Mouse (Mus musculus) forebrain, embryonic 11.5 days (tissue): ENCODE data around the gene Mrgpra9. TPM values are rescaled to one million over a fixed set of nuclear protein-coding genes. Genes with fewer than 3 reads are reported as not detected.
"Not testable (repeated sequence)": the region's sequence is repeated elsewhere in the genome, so short reads cannot be mapped to it uniquely, and the experiment has no call there.

Experiments used
- ATAC-seq: fragments of 200-750 bp; cut with Nextera tagmentation; replicated peaks from 2 replicates; pipeline ENCODE4 v1.8.0; 2017; ENCODE audit warnings: moderate TSS enrichment; ENCODE audit not compliant: low FRiP score
- DNase-seq: peaks from one replicate; pipeline ENCODE4 v3.0.0-alpha.2; 2017; ENCODE audit warnings: low spot score
- H3K27ac ChIP-seq: fragments of 300-500 bp; sonication (generic); 2 replicates; pipeline ENCODE4 v1.5.1; 2014; ENCODE audit warnings: low read depth, low read length
- H3K27me3 ChIP-seq: fragments of 300-500 bp; sonication (generic); 2 replicates; pipeline ENCODE4 v1.6.1; 2014; ENCODE audit warnings: mild to moderate bottlenecking, low read length, mixed read lengths; ENCODE audit not compliant: control insufficient read depth, insufficient read depth
- H3K36me3 ChIP-seq: fragments of 300-500 bp; sonication (generic); 2 replicates; pipeline ENCODE4 v1.6.1; 2014; ENCODE audit warnings: mild to moderate bottlenecking, low read length, moderate library complexity, mixed read lengths; ENCODE audit not compliant: control insufficient read depth, insufficient read depth
- H3K4me1 ChIP-seq: fragments of 300-500 bp; sonication (generic); replicated peaks from 2 replicates; pipeline ENCODE4 v1.6.1; 2014; ENCODE audit warnings: low read length, mixed read lengths; ENCODE audit not compliant: control insufficient read depth, insufficient read depth
- H3K4me2 ChIP-seq: fragments of 300-500 bp; sonication (generic); 2 replicates; pipeline ENCODE4 v1.6.1; 2014; ENCODE audit warnings: low read depth, mild to moderate bottlenecking, low read length, moderate library complexity, mixed read lengths; ENCODE audit not compliant: severe bottlenecking
- H3K4me3 ChIP-seq: fragments of 300-500 bp; sonication (generic); 2 replicates; pipeline ENCODE4 v1.5.1; 2014; ENCODE audit warnings: low read depth, low read length
- H3K9ac ChIP-seq: fragments of 300-500 bp; sonication (generic); 2 replicates; pipeline ENCODE4 v1.6.1; 2014; ENCODE audit warnings: low read length
- H3K9me3 ChIP-seq: fragments of 300-500 bp; sonication (generic); 2 replicates; pipeline ENCODE4 v1.6.1; 2016; ENCODE audit warnings: low read length, mixed read lengths; ENCODE audit not compliant: control insufficient read depth
- WGBS: fragments of 180-500 bp; shearing (Covaris S2); extraction: QIAGEN DNeasy Blood & Tissue Kit; methylation state at CpG from one replicate; pipeline ENCODE4 v1.1.7; 2014; 5-methylcytosine and 5-hydroxymethylcytosine counted together
- polyA plus RNA-seq: library from polyadenylated mRNA; unstranded; fragments of >200 nt; fragmentation: Nextera tagmentation; extraction: Ambion mirVana; gene quantifications from 2 replicates; pipeline ENCODE4 v1.2.1, GENCODE M21; 2014

The Mrgpra9 gene
- polyA plus RNA-seq: not detected in 2 replicates

DNA sequence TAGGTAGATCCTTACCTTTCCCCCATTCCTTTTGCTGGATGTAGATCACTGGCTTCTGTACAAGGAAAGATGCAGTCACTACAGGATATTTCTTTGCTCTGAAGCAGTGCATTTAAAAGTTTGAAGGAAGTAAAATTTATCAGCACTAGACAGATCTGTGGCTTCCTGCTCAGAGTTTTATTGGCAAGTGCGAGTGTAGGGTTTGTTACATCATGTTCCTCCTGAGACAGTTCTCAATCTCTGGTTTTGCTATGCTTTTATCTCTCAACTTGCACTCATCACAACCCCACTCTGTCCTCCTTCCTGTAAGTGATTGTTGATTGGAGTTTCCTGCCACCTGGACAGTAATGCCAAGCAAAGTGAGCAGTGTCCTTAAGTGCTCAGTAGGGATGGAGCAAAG, at the start of gene Mrgpra9:
Gene Mrgpra9, minus strand, starts transcription at position 79 of the 400 bp plus-strand sequence.
- Histone ChIP-seq H3K9ac (no peak within 1 kb of the TSS), H3K27me3 (no peaks in the 10 kb centered on the region), H3K4me3 (no peak within 1 kb of the TSS), H3K4me2 (no peak within 1 kb of the TSS), H3K36me3 (no peaks in the 10 kb centered on the region), H3K9me3 (no peaks in the 10 kb centered on the region), H3K27ac (no peak within 1 kb of the TSS), H3K4me1 (no peaks in the 10 kb centered on the region)
- ATAC-seq: no peak
- DNase-seq: no peak
- WGBS: 72% methylated on average over 1 of the region's 1 CpGs

DNA sequence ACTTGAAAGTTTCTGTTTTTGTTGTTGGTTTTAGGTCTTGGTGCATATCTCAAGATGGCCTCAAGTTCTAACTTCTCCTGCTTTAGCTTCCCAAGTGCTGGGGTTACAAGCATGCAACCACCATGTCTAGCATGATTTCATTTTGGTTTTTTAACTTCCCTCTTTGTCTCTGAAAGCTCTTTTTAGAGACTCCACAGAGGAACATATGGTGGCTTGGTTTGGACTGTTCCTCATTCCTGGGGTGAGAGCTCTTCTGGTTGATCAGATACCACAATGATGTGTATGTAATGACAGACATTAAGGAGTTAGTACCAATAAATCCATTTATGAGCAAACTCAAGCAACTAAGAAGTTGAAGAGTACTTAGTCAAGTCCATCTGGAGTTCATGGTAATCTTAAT, 47.0 kb upstream of the Mrgpra9 start:
- not testable (repeated sequence) for DNase-seq, ATAC-seq, H3K4me2 ChIP-seq, H3K27me3 ChIP-seq, H3K9ac ChIP-seq, H3K36me3 ChIP-seq, H3K27ac ChIP-seq, H3K9me3 ChIP-seq, H3K4me3 ChIP-seq, H3K4me1 ChIP-seq

DNA sequence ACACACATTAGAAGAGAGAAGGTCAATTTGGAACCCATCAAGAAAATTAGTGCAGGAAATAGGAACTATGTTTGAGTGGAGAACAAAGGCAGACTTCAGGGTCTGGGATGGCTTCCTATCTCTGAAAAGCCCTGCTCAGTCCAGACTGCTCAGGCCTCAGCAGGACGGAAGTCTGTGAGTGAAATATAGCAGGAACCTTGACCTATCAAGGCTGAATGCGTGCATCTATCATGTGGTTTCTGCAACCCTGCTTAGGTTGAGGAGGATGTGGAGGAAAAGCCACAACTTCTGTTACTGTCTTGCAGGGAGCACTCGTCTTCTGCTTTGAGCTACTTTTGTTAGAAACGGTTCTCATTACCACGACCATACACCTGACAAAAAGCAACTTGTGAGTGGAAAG, 18.9 kb upstream of the Mrgpra9 start:
- H3K4me1 ChIP-seq, H3K9ac ChIP-seq, H3K36me3 ChIP-seq, DNase-seq, H3K4me3 ChIP-seq, H3K27me3 ChIP-seq, H3K9me3 ChIP-seq, H3K4me2 ChIP-seq, ATAC-seq, H3K27ac ChIP-seq: not testable (repeated sequence)
- 89% methylated on average over 5 of the region's 5 CpGs for WGBS

DNA sequence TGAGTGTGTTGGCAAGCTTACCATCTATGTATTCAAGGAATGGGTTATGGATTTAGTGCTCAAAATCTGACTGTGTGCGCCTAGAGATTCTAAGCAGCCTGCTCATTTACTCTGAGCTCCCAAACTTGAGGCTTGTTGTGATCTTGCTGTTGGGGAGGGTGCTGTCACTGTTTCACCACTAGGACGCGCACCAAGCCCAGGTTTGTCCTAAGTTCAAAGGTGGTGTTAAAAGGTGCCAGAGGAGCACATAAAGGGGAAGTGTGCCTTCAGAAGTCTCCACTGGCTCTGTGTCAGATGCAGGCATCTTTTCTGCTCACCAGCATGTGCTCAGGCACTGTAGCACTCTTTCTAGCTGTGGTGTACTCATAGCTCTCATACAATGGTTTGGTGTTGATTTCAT, 8.0 kb downstream of the Mrgpra9 start:
- H3K4me3 ChIP-seq: no peak overlapping the region
- no peak overlapping the region for H3K4me2 ChIP-seq
- DNase-seq (no peak), ATAC-seq (no peak)
- H3K9me3 ChIP-seq: no peaks in the 10 kb centered on the region
- H3K27me3 ChIP-seq: no peaks in the 10 kb centered on the region
- no peaks in the 10 kb centered on the region for H3K36me3 ChIP-seq
- H3K27ac ChIP-seq: no peak overlapping the region
- no peak overlapping the region for H3K9ac ChIP-seq
- H3K4me1 ChIP-seq: no peaks in the 10 kb centered on the region
- WGBS: 68% methylated on average over 3 of the region's 3 CpGs

DNA sequence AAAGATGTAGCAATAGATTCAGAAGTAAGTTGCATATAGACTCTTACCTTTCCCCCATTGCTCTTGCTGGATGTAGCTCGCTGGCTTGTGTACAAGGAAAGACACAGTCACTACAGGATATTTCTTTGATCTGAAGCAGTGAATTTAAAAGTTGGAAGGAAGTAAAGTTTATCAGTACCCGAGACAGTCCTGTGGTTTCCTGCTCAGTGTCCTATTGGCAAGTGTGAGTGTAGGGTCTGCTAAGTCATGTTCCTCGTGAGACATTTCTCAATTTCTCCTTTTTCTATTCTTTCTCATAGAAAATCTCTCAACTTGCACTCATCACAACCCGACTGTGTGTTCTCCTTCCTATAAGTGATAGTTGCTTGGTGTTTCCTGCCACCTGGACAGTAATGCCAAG, 47.8 kb downstream of the Mrgpra9 start, which contains the start of gene Mrgpra6:
Gene Mrgpra6, minus strand, starts transcription at position 91 of the 400 bp plus-strand sequence.
- Histone ChIP-seq H3K4me3 (no peak within 1 kb of the TSS), H3K4me2 (no peak within 1 kb of the TSS), H3K9me3 (no peaks in the 10 kb centered on the region), H3K27ac (no peak within 1 kb of the TSS), H3K27me3 (no peaks in the 10 kb centered on the region), H3K36me3 (no peaks in the 10 kb centered on the region), H3K9ac (no peak within 1 kb of the TSS), H3K4me1 (no peaks in the 10 kb centered on the region)
- ATAC-seq (no peak), DNase-seq (no peak)
- 80% methylated on average over 4 of the region's 4 CpGs for WGBS

DNA sequence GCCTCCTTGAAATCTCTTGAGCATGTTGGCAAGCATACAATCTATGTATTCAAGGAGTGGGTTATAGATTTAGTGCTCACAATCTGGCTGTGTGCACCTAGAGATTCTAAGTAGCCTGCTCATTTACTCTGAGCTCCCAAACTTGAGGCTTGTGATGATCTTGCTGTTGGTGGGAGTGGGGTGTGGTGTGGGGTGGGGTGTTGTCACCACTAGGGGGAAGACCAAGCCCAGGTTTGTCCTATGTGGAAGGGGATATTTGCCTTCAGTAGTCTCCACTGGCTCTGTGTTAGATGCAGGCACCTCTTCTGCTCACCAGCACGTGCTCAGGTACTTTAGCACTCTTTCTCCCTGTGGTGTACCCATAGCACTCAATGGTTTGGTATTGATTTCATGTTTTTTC, 57.4 kb downstream of the Mrgpra9 start:
- no peak overlapping the region for H3K27ac ChIP-seq
- 63% methylated on average over 1 of the region's 1 CpGs for WGBS
- H3K9ac ChIP-seq: no peak overlapping the region
- no peak for DNase-seq
- H3K27me3 ChIP-seq: no peaks in the 10 kb centered on the region
- H3K9me3 ChIP-seq: no peaks in the 10 kb centered on the region
- no peak overlapping the region for H3K4me3 ChIP-seq
- H3K4me1 ChIP-seq: no peaks in the 10 kb centered on the region
- no peaks in the 10 kb centered on the region for H3K36me3 ChIP-seq
- no peak overlapping the region for H3K4me2 ChIP-seq
- ATAC-seq: no peak

Other genes with a start within 250 kb of the Mrgpra9 start
- 12.7 and 14.0 TPM in 2 replicates for gene Spty2d1, start 244.4 kb downstream of the Mrgpra9 start, polyA plus RNA-seq
- gene Tmem86a, start 202.2 kb downstream of the Mrgpra9 start, polyA plus RNA-seq: 6.9 and 9.4 TPM in 2 replicates
- gene Ptpn5, start 119.2 kb downstream of the Mrgpra9 start, polyA plus RNA-seq: 14.9 and 15.3 TPM in 2 replicates
- not detected in 2 replicates for gene Mrgpra6, start 47.9 kb downstream of the Mrgpra9 start, polyA plus RNA-seq
- not detected in 2 replicates for gene Mrgpra1, start 101.4 kb upstream of the Mrgpra9 start, polyA plus RNA-seq
- gene Mrgpra2a, start 199.3 kb upstream of the Mrgpra9 start, polyA plus RNA-seq: not detected in 2 replicates